Mouse (Mus musculus): ENCODE measurements around the gene Ing3.

Ing3 gene

GRCm38 (mm10) chr6:21949226-21949731 is at the start of gene Ing3:
TSS of gene Ing3 (plus strand) at chr6:21949571.
- peak; percentile 95 for DNase-seq (ENCODE audit: low read depth)

GRCm38 (mm10) chr6:21909720-21910119 is 39.7 kb upstream of the Ing3 start:
- DNase-seq (ENCODE audit: low read depth), result no peak

- DNase-seq (ENCODE audit: low read depth), result no peak
Observed at GRCm38 (mm10) chr6:21910804-21911203, 38.6 kb upstream of the Ing3 start.

- DNase-seq (ENCODE audit: low read depth), result no peak
Observed at GRCm38 (mm10) chr6:21916591-21916990, 32.8 kb upstream of the Ing3 start.

- DNase-seq (ENCODE audit: low read depth), result no peak
Observed at GRCm38 (mm10) chr6:21924150-21924549, 25.2 kb upstream of the Ing3 start.

GRCm38 (mm10) chr6:21937981-21938635 is 11.3 kb upstream of the Ing3 start:
- no peak for DNase-seq (ENCODE audit: low read depth)

- peak; percentile 87 for DNase-seq (ENCODE audit: low read depth)
Observed at GRCm38 (mm10) chr6:21949771-21950448, 539 bp downstream of the Ing3 start.

GRCm38 (mm10) chr6:21950676-21951075 is 1.3 kb downstream of the Ing3 start:
- DNase-seq (ENCODE audit: low read depth), result no peak

- no peak for DNase-seq (ENCODE audit: low read depth)
Observed at GRCm38 (mm10) chr6:21955468-21955867, 6.1 kb downstream of the Ing3 start.

GRCm38 (mm10) chr6:21958922-21959321 is 9.6 kb downstream of the Ing3 start:
- DNase-seq (ENCODE audit: low read depth), result no peak

- no peak for DNase-seq (ENCODE audit: low read depth)
Observed at GRCm38 (mm10) chr6:21959909-21960308, 10.5 kb downstream of the Ing3 start.

GRCm38 (mm10) chr6:21977532-21977931 is 28.2 kb downstream of the Ing3 start:
- no peak for DNase-seq (ENCODE audit: low read depth)

- DNase-seq (ENCODE audit: low read depth), result no peak
Observed at GRCm38 (mm10) chr6:21981114-21981513, 31.7 kb downstream of the Ing3 start.

GRCm38 (mm10) chr6:21984990-21985731 is 35.8 kb downstream of the Ing3 start:
- peak; percentile 58 for DNase-seq (ENCODE audit: low read depth)

GRCm38 (mm10) chr6:21985732-21986540 is 36.6 kb downstream of the Ing3 start, which contains the start of gene Cped1:
TSS of gene Cped1 (plus strand) at chr6:21985916.
- DNase-seq (ENCODE audit: low read depth), result no peak

GRCm38 (mm10) chr6:21986660-21987331 is 37.4 kb downstream of the Ing3 start:
- DNase-seq (ENCODE audit: low read depth), result no peak

- DNase-seq (ENCODE audit: low read depth), result no peak
Observed at GRCm38 (mm10) chr6:21987554-21987953, 38.2 kb downstream of the Ing3 start.

GRCm38 (mm10) chr6:21988296-21988695 is 38.9 kb downstream of the Ing3 start:
- DNase-seq (ENCODE audit: low read depth), result no peak

- no peak for DNase-seq (ENCODE audit: low read depth)
Observed at GRCm38 (mm10) chr6:21989081-21989480, 39.7 kb downstream of the Ing3 start.

- DNase-seq (ENCODE audit: low read depth), result no peak
Observed at GRCm38 (mm10) chr6:21990181-21991135, 41.1 kb downstream of the Ing3 start.

Measured in c-Kit-positive CD71-positive TER-119-negative erythroid progenitor cells, embryonic 14.5 days (primary cell).